ENCODE assay signal across 25 mouse cellular contexts in the genomic region with DNA sequence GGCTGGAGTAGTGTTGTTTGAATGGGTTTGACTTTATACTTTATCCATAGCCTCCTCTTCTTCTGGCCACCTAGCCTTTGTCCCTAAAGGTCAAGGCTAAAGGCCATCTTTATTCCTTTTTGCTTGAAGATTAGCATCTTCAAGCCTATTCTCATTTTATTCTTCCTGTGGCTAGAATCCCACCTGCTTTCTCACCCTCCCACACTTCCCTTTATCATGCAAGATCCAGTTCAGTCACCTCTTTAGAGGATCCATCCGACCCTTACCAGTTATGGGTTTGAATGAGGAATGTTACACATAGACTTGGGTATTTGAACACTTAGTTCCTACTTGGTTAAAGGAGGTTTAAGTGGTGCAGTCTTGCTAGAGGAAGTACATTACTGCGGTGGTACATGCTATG. TPM values are rescaled to one million over a fixed set of nuclear protein-coding genes. Genes with fewer than 3 reads are reported as not detected.
DNase-seq lines count a peak whose midpoint lies in the region; ATAC-seq lines count a peak whose summit lies in the region.
"Had no signal": no experiment of that assay in that cellular context is flagged by ENCODE, and none has a peak within 500 bp of the region (broad histone marks: within the 10 kb centered on the region; RNA-seq: fewer than 3 reads in every experiment).

No protein-coding gene starts in this region.

- peaks cover 48% of the 10 kb centered on the region for H3K4me1 ChIP-seq in liver, embryonic 15.5 days (replicated peaks)
- H3K4me1 ChIP-seq: midbrain, embryonic 15.5 days had no signal

- no peaks in the 10 kb centered on the region; the same call in 1 of the 2 replicates for H3K36me3 ChIP-seq in liver, embryonic 15.5 days (replicated peaks)
- H3K36me3 ChIP-seq: heart, embryonic 12.5 days; hindbrain, embryonic 12.5 days; limb, embryonic 13.5 days; midbrain, embryonic 15.5 days; neural tube, embryonic 13.5 days had no signal

- no peak overlapping the region for H3K4me2 ChIP-seq in liver, embryonic 15.5 days
- H3K4me2 ChIP-seq: heart, embryonic 12.5 days; hindbrain, embryonic 12.5 days; limb, embryonic 13.5 days; midbrain, embryonic 15.5 days; neural tube, embryonic 13.5 days had no signal

- H3K4me3 ChIP-seq in liver, embryonic 15.5 days (replicated peaks): no peak overlapping the region
- H3K4me3 ChIP-seq: heart, embryonic 12.5 days; hindbrain, embryonic 12.5 days; limb, embryonic 13.5 days; midbrain, embryonic 15.5 days; myocyte; neural tube, embryonic 13.5 days had no signal

- no peaks in the 10 kb centered on the region for H3K27me3 ChIP-seq in liver, embryonic 15.5 days
- H3K27me3 ChIP-seq: heart, embryonic 12.5 days; hindbrain, embryonic 12.5 days; limb, embryonic 13.5 days; midbrain, embryonic 15.5 days; neural tube, embryonic 13.5 days had no signal

- H3K9ac ChIP-seq in liver, embryonic 15.5 days: no peak overlapping the region
- H3K9ac ChIP-seq: heart, embryonic 12.5 days; hindbrain, embryonic 12.5 days; limb, embryonic 13.5 days; midbrain, embryonic 15.5 days; neural tube, embryonic 13.5 days had no signal

- DNase-seq in liver (no peak), ZHBTc4 (ENCODE audit: low read depth, low spot score) (peak; percentile 81)
- no peak for DNase-seq in urinary bladder, postnatal 4 days (ENCODE audit: low spot score in 2 of 2)
- no peak for DNase-seq in thymus, adult 18-20 months
- DNase-seq: adrenal gland, postnatal 25 days; cerebellum, adult 11 months; cerebellum, postnatal 10 days; heart, postnatal 10 days; kidney, adult 18-20 months; lung, adult 18-20 months; lung, postnatal 14 days; retina, postnatal 1 day; right cerebral cortex, postnatal 25 days; spleen, adult 18-20 months; thymus, postnatal 14 days had no signal

- H3K27ac ChIP-seq in liver, embryonic 15.5 days (replicated peaks): 0 out of 2 replicates have a peak overlapping the region, but pooled peaks have one; percentile 5
- H3K27ac ChIP-seq: hindbrain, embryonic 12.5 days; kidney, postnatal 0 days; midbrain, embryonic 15.5 days; neural tube, embryonic 13.5 days had no signal

- WGBS in liver, embryonic 15.5 days (ENCODE audit: insufficient replicate concordance): 45% methylated on average over 2 of the region's 2 CpGs

- H3K9me3 ChIP-seq in liver, embryonic 15.5 days (replicated peaks): no peaks in the 10 kb centered on the region
- H3K9me3 ChIP-seq: heart, embryonic 12.5 days; hindbrain, embryonic 12.5 days; limb, embryonic 13.5 days; midbrain, embryonic 15.5 days; neural tube, embryonic 13.5 days had no signal

- no peak for ATAC-seq in liver, embryonic 15.5 days (ENCODE audit: insufficient read depth)
- ATAC-seq in hematopoietic stem cell, adult 5-6 weeks (replicated peaks in 1 of 2; ENCODE audit: insufficient read depth in 1 of 2, low FRiP score in 2 of 2, low TSS enrichment in 1 of 2, low read depth in 1 of 2, poor library complexity in 2 of 2, severe bottlenecking in 2 of 2): peak; percentile 36 to 65; a peak in 3 of 4 replicates
- no peak for ATAC-seq in erythroblast, adult 5-6 weeks (replicated peaks; ENCODE audit: low FRiP score, poor library complexity, severe bottlenecking)
- ATAC-seq: midbrain, embryonic 15.5 days had no signal

RNA-seq across cellular contexts. Expression of a gene that starts 48.5 kb away (rescaled TPM):
- polyA plus RNA-seq in liver, embryonic 15.5 days (2015; fragmentation: Nextera tagmentation; extraction: Ambion mirVana): 13.7 and 15.8 TPM in 2 replicates
- total RNA-seq in hematopoietic stem cell, adult 5-6 weeks (2017): 27.5 and 31.9 TPM in 2 replicates
- 16.3 and 16.7 TPM in 2 replicates for total RNA-seq in erythroblast, adult 5-6 weeks (2015; ENCODE audit: low replicate concordance)
- total RNA-seq in erythroblast, adult 5-6 weeks (2017; ENCODE audit: low replicate concordance): 32.7 and 36.2 TPM in 2 replicates

Comparison
In these comparisons a context has a peak if more than half of its experiments do, and no peak if none do; other contexts are left out.
1. ATAC-seq: peak in hematopoietic stem cell, adult 5-6 weeks (2 of 2); none in liver, embryonic 15.5 days (single experiment) and erythroblast, adult 5-6 weeks (single experiment).